Mouse (Mus musculus): Measurements from ENCODE around the gene Zfhx2.
A peak's percentile ranks its signal among the peaks of the same experiment; 100 is the strongest.

The Zfhx2 gene

GRCm38 (mm10) chr14:55092011-55092577 lies at the start of gene Zfhx2:
Zfhx2 (minus strand) TSS chr14:55092324.
- DNase-seq (ENCODE audit: low read depth, low spot score), result peak; percentile 93

GRCm38 (mm10) chr14:55139313-55139712 lies 47.2 kb upstream of the Zfhx2 start:
- DNase-seq (ENCODE audit: low read depth, low spot score), result no peak

GRCm38 (mm10) chr14:55135676-55136075 lies 43.6 kb upstream of the Zfhx2 start:
- DNase-seq (ENCODE audit: low read depth, low spot score), result no peak

- DNase-seq (ENCODE audit: low read depth, low spot score), result no peak
Measured at GRCm38 (mm10) chr14:55126521-55126920, 34.4 kb upstream of the Zfhx2 start.

GRCm38 (mm10) chr14:55125711-55126110 lies 33.6 kb upstream of the Zfhx2 start:
- no peak for DNase-seq (ENCODE audit: low read depth, low spot score)

GRCm38 (mm10) chr14:55122359-55122758 lies 30.2 kb upstream of the Zfhx2 start:
- no peak for DNase-seq (ENCODE audit: low read depth, low spot score)

- DNase-seq (ENCODE audit: low read depth, low spot score), result no peak
Measured at GRCm38 (mm10) chr14:55121947-55122346, 29.8 kb upstream of the Zfhx2 start.

GRCm38 (mm10) chr14:55119421-55120134 lies 27.5 kb upstream of the Zfhx2 start:
- DNase-seq (ENCODE audit: low read depth, low spot score), result no peak

- DNase-seq (ENCODE audit: low read depth, low spot score), result no peak
Measured at GRCm38 (mm10) chr14:55118852-55119251, 26.7 kb upstream of the Zfhx2 start.

- DNase-seq (ENCODE audit: low read depth, low spot score), result no peak
Measured at GRCm38 (mm10) chr14:55116425-55117200, 24.5 kb upstream of the Zfhx2 start, which contains the start of gene Jph4. Jph4 (minus strand) TSS chr14:55116935.

- no peak for DNase-seq (ENCODE audit: low read depth, low spot score)
Measured at GRCm38 (mm10) chr14:55115846-55116245, 23.7 kb upstream of the Zfhx2 start.

GRCm38 (mm10) chr14:55114759-55115701 lies 22.9 kb upstream of the Zfhx2 start:
- DNase-seq (ENCODE audit: low read depth, low spot score), result peak; percentile 27

GRCm38 (mm10) chr14:55113975-55114645 lies 22.0 kb upstream of the Zfhx2 start:
- peak; percentile 31 for DNase-seq (ENCODE audit: low read depth, low spot score)

- no peak for DNase-seq (ENCODE audit: low read depth, low spot score)
Measured at GRCm38 (mm10) chr14:55113351-55113974, 21.3 kb upstream of the Zfhx2 start.

GRCm38 (mm10) chr14:55111720-55112119 lies 19.6 kb upstream of the Zfhx2 start:
- no peak for DNase-seq (ENCODE audit: low read depth, low spot score)

GRCm38 (mm10) chr14:55110076-55110475 lies 18.0 kb upstream of the Zfhx2 start:
- DNase-seq (ENCODE audit: low read depth, low spot score), result no peak

GRCm38 (mm10) chr14:55109048-55109873 lies 17.1 kb upstream of the Zfhx2 start:
- DNase-seq (ENCODE audit: low read depth, low spot score), result no peak

- no peak for DNase-seq (ENCODE audit: low read depth, low spot score)
Measured at GRCm38 (mm10) chr14:55108202-55108870, 16.2 kb upstream of the Zfhx2 start.

- DNase-seq (ENCODE audit: low read depth, low spot score), result no peak
Measured at GRCm38 (mm10) chr14:55106990-55107389, 14.9 kb upstream of the Zfhx2 start.
